Mouse (Mus musculus) adrenal gland, postnatal 36 days (tissue): ENCODE measurements at regions not wholly inside any gene's neighbourhood (a gene's known extent, or its start where the extent isn't known, plus 50 kb on each side); places are given as distances from the start of the nearest gene placed in this dataset.

ENCODE experiments used
- DNase-seq, 2 experiments: peaks; one replicate each; pipeline ENCODE4 v3.0.0; 2021; ENCODE audit warnings: mixed read lengths in 1 of 2

GRCm38 (mm10) chr7:110717104-110717503 lies 50.9 kb upstream of the Ampd3 start:
- DNase-seq, result no peak
